Mouse (Mus musculus): ENCODE measurements around the gene Cbfa2t3.

Gene Cbfa2t3

DNA sequence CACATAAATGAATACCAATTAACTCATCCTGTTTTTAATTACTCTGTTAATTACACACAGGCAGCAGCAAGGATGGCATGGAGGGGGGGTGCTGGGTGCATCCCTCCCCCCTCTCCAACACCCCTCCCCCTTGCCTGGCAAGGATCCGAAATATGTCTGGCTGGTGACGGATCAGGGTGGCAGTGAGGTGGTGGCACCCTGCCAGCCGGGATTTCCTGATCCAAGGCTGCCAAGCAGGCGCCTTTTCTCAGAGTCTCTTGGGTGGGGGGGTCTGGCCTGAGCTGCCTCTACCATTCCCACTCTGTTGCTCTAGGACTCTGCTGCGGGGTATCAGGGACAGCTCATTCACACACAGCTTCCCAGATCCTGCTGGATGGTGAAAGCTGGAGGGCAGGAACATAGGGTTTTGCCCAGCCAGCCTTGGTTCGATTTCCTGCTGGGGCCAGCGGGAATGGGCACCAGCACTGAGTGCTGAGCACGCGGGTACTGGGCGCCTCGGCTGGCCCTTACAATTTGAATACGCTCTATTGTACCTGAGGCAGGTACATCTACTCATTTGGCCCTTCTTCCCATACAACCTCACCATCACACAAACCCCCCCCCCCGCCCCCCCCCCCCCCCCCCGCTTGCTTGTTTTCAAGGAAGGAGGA is 33.1 kb downstream of the Cbfa2t3 start:
- peak; percentile 65 to 70 for DNase-seq (ENCODE audit: low spot score in 2 of 2)

GRCm38 (mm10) chr8:122665221-122665620 is 33.7 kb downstream of the Cbfa2t3 start:
- peak; percentile 89 to 94 for DNase-seq (ENCODE audit: low spot score in 2 of 2)

GRCm38 (mm10) chr8:122663670-122664069 is 35.2 kb downstream of the Cbfa2t3 start:
- DNase-seq (ENCODE audit: low spot score in 2 of 2), result no peak

GRCm38 (mm10) chr8:122663106-122663505 is 35.8 kb downstream of the Cbfa2t3 start:
- DNase-seq (ENCODE audit: low spot score in 2 of 2), result no peak

GRCm38 (mm10) chr8:122661894-122662293 is 37.0 kb downstream of the Cbfa2t3 start:
- no peak for DNase-seq (ENCODE audit: low spot score in 2 of 2)

- peak; percentile 83 to 89 for DNase-seq (ENCODE audit: low spot score in 2 of 2)
Observed at GRCm38 (mm10) chr8:122661138-122661537, 37.8 kb downstream of the Cbfa2t3 start.

- no peak for DNase-seq (ENCODE audit: low spot score in 2 of 2)
Observed at GRCm38 (mm10) chr8:122660022-122660421, 38.9 kb downstream of the Cbfa2t3 start.

GRCm38 (mm10) chr8:122658807-122659160 is 40.1 kb downstream of the Cbfa2t3 start:
- no peak for DNase-seq (ENCODE audit: low spot score in 2 of 2)

DNA sequence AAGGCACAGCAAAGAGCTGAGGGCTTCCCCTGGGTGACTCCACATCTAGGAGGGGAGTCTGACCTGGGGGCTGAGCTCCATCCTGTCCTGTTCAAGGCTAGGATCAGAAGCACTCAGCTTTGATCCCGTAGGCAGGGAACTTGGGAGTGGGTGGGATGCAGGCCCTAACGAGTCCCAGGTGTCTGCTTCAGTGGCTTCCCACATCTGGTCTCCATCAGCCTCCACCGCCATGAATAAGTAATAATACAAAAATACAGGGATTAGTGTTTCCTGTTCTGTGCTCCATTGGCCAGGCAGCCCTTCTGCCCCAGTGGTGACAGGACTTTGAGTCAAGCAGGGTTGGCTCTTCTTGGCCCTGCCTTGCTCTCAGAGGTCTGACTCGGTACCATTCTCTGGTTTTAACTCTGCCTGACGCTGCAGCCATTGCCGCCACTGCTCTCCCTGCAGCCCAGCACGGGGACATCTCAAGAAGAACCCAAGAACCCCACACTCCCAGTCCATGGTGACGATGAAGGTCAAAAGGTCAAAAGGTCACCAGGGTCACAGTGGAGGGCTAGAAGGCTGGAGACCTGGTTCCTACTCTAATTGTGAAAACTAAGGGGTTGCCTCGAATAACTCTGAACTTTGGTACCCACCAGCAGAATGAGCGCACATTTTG is 40.6 kb downstream of the Cbfa2t3 start:
- no peak for DNase-seq (ENCODE audit: low spot score in 2 of 2)

DNA sequence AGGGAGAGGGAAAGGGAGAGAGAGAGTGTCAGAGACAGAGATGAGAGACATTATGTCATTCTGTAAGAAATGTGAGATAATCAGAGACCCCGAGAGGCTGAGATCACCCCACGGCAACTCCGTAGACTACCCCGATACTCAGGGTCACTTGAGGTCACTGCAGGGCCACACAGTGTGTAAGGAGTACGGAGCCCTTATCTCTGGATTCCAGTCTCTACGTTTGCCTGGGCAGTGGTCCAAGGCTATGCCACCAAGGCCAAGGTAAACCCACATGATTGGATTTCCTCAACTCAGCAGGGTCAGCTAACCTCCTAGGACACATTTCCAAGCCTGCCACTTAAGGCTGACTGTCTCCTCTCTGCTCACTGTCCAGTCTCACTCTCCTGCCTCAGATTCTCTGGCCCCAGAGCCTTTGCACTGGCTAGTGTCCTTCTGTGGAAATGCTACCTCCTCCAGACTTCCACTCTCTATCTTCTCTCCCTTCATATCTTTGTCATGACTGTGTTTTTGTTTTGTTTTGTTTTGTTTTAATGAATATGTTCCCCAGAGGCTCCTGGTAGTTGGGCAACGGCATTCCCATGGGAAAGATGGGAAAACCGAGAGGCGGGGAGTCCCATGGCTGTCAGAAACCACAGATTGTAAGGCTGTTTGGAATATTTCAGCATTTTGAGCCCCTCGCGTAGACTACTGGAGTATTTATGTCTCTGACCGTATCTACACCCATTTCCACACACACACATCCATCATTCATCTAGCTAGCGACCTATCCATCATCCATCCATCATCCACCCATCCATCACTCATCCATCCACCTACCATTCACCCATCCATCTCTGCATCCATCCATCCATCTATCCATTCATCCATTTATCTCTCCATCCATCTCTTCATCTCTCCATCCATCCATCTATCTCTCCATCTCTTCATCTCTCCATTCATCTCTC is 42.6 kb downstream of the Cbfa2t3 start:
- DNase-seq (ENCODE audit: low spot score in 2 of 2), result peak; percentile 73 to 89

DNA sequence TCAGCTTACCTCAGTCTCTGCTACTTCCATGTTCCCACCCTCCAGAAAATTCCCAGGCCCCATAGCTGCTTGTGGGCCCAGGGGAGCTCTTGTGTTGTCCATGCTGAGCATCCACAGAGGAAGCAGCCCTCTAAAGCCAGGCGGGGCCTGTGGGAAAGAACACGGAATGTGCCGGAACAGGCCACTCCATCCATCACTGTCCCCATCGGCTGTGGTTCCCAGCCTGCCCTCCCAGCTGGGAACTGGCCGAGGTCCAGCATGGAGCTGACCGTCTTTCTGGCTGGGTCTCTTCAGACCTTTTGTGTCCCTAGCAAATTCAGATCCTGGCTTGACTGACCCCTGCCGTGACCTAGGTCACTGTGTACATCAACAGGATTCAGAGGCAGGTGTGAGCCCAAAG is 44.1 kb downstream of the Cbfa2t3 start:
- peak; percentile 80 to 85 for DNase-seq (ENCODE audit: low spot score in 2 of 2)

DNA sequence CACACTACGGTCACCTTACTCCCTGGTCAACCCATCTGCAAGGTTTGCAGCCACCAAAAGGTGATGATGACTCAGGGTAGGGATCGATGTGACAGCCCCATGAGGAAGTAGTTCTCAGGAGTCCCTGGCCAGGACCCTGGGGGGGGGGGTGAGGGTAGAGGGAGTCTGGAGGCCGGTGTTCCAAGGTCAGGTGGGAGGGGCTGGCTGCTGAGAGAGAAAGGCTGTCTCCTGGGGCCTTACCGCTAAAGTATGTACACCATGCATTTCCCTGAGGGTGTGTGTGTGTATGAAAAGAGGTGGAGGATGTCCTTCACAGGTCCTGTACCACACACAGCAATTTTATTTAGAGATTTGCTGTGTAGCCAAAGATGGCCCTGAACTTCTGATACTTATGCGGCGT is 46.3 kb downstream of the Cbfa2t3 start:
- DNase-seq (ENCODE audit: low spot score in 2 of 2), result no peak

DNA sequence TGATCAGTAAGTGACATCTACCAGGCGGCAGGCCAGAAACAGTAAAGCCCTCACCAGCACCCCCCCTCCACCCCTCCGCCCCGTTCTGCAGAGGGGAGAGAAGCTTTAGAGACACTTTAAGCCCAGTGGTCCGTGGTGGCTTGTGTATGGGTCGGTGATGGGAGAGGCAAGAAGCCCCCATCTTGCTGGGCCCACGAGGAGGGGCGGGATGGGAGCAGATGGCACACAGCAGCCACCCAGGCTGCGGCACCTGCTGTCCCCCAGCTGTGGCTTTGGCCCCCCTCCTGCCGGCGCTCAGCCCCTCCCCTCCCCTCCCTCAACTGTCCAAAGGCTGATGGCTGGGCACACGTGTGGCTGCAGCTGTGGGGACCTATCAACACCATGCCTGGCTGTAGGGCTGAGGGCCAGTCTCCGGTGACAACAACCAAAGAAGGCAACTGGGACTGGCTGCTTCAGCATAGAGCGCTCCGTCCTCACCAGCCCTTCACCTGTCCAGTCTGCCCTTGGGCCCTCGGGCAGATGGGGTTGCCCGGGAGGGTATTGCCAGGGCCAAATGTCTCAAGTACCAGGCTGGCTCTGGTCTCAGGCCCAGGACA is 47.5 kb downstream of the Cbfa2t3 start:
- DNase-seq (ENCODE audit: low spot score in 2 of 2), result peak; percentile 74 to 77

GRCm38 (mm10) chr8:122648192-122648970 is 50.5 kb downstream of the Cbfa2t3 start:
- DNase-seq (ENCODE audit: low spot score in 2 of 2), result no peak

GRCm38 (mm10) chr8:122646337-122646736 is 52.6 kb downstream of the Cbfa2t3 start:
- no peak for DNase-seq (ENCODE audit: low spot score in 2 of 2)

DNA sequence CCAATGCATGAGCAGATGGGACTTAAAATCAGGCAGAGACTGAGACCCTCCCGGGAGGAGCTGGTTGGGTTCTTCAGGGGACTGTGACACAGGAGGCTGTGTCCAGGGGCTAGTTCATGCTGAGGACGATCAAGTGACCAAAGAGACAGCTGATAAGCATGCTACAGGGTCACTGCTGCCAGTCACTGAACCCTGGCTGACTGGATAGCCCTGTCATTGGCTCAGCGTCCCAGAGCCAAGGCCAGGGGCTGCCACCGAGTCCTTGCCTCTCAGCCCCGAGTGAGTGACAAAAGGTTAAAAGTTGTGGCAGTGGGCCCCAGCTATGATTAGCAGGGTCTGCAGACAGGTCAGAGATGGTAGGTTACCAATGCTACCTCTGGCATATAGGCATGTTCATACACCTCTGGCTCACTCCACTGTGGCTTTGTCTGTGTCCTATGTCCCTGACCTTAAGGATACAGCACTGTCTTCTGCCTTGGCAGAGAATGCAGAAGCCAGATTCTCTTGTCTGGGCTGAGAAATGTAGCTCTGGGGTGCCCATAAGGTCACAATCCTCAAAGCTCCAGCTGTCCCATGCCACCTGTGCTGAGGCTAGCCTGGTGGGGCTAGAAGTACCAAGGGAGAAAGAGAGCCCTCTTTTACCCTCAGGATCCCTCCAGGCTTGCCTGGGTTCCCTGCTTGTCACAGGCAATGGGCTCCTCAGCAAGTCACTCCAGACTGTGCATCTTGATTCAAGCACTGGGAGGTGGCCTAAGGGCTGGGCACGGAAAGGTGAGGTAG is 54.5 kb downstream of the Cbfa2t3 start:
- no peak for DNase-seq (ENCODE audit: low spot score in 2 of 2)

GRCm38 (mm10) chr8:122642071-122642470 is 56.8 kb downstream of the Cbfa2t3 start:
- DNase-seq (ENCODE audit: low spot score in 2 of 2), result peak in 1 of 2 experiments; percentile 71

DNA sequence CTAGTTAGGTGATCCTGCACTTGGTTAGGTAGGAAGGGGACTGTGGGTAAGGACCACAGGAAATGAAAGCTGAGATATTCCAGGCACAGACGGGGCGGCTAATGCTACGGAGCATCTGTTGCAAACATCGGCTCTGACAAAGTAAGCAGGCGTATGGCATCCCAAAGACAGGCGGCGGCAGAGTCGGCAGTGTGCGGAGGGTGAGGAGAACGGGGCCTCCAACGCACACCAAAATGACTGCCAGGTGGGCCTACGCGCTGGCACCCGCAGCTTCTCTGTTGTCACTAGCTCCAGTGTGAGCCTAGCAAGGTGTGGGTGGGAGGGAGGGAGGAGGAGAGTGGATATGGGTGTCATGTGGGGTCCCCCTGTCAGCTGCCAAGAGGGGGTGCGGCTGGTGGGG is 57.5 kb downstream of the Cbfa2t3 start:
- DNase-seq (ENCODE audit: low spot score in 2 of 2), result no peak

GRCm38 (mm10) chr8:122640825-122641224 is 58.1 kb downstream of the Cbfa2t3 start:
- DNase-seq (ENCODE audit: low spot score in 2 of 2), result no peak

DNA sequence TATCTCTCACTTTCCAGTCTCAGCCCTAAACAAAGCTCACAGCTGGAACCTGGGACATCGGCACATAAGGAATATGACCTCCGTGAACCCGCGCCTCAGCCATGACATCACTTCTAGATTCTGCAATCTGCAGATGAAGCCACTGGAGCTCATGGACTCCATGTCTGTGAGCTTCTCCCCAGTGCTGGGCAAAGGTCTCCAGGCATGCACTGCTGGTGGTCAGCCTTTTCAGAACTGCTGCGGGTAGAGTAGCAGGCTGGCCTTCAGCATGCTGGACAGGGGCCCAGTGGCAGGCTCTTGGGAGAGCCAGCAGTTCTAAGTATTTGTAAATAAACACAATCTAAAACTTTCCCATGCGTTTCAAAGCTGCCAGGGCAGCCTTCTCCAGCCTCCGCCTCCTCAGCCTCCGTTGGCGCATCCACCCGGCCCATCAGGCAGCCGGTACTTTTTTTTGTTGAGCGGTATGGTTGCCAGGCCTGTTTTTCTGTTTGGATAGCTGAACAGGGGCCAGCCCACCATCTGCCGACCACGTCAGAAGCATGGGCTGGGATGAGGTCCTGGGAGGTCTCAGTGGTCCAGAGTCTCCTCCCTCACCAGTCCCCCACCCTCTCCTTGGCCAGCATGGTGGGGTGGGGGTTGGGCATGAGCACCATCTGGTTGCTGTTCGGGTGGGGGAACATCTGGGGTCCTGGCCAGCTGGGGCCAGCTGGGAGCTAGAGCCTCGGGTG is 59.2 kb downstream of the Cbfa2t3 start:
- DNase-seq (ENCODE audit: low spot score in 2 of 2), result peak; percentile 88 to 90

Measured in heart, adult 9 months (tissue).